Mouse (Mus musculus) sigmoid colon, adult 10 weeks (tissue): Measurements from ENCODE around the gene Il17re. TPM values are rescaled to one million over a fixed set of nuclear protein-coding genes. Genes with fewer than 3 reads are reported as not detected.

ENCODE experiments used
- polyA plus RNA-seq: library from polyadenylated mRNA; stranded (reverse); fragments of 350-450 nt; fragmentation: Illumina TruSeq; extraction: RNeasy Lipid Tissue Mini Kit (QIAGEN cat#74804); gene quantifications from one replicate; pipeline ENCODE4 v1.2.3, GENCODE M21; 2014; ENCODE audit warnings: low read depth, low replicate concordance

The Il17re gene
- 8.7 TPM for polyA plus RNA-seq

DNA sequence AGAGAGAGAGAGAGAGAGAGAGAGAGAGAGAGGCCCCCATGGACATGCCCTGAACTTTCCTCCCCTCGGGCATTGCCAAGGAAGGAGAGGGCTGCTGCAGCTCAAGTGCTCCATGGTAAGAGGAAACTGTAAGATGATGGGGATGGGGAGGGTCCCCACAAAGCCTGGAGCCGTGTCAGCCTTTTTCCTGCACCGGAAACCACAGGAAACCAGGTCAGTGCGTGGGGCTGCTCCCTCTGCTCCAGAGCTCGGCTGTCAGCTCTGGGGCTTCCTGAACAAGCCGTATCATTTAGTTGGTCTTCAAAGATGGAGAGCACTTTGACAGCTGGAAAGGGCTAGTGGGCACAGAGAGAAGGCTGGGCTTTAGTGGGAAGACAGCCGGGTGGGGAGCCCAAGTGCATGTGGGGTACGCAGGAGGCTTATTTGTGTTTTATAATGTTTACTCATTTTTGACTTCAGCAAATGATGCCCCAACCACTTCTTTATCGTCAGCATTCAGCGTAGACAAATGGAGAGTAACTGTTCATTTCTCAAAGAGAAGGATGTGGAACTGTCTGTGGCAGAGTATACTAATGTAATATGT lies at the start of gene Il17re:
Gene Il17re (plus strand): TSS at position 533 of the 583 bp plus-strand sequence.

DNA sequence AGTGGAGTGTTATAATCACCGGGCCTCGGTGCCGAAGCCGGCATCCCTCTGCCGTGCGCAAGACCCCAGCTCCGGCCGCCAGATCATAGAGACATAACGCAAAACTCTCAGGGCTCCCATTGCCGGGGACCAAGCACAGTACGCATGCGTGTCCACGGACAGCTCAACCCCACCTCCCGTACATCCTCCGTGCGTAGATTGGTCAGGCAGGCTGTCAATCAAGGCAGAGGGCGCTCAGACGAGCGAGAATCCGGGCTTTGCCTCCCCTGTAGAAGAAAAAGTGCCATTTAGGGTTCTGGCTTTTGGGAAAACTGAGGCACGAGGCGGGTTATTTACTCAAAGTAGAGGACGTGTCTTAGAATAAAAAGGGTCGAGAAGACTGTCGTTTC lies 39.1 kb upstream of the Il17re start, which contains the start of gene Rpusd3:
Gene Rpusd3 (minus strand): TSS at position 142 of the 389 bp plus-strand sequence.

DNA sequence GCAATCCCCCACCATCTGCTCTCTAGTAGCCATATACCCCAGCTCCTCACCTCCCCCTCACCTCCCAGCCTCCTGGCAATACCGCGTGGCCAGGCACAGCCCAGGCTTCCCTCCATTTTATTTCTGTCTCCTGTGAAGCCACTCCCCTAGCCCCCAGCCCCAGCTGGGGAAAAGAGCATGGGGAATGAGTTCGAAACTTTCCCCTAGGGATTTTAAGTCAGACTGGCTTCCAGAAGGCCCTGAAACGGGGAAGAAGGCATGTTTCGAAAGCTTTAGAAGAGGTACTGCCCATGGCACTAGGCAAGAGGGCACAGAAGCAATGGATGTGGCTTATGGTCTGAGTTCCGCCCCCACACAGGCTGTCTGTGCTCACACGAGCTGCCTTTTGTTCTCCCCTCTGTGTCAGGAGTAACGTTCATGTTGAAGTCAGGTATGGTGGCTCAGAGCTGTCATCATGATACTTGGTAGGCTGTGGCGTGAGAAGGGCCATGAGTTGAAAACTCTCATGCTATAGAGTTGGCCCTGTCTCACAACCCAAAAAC lies 22.5 kb upstream of the Il17re start, which contains the start of gene Cidec:
Gene Cidec (minus strand): TSS at position 97 of the 542 bp plus-strand sequence.

DNA sequence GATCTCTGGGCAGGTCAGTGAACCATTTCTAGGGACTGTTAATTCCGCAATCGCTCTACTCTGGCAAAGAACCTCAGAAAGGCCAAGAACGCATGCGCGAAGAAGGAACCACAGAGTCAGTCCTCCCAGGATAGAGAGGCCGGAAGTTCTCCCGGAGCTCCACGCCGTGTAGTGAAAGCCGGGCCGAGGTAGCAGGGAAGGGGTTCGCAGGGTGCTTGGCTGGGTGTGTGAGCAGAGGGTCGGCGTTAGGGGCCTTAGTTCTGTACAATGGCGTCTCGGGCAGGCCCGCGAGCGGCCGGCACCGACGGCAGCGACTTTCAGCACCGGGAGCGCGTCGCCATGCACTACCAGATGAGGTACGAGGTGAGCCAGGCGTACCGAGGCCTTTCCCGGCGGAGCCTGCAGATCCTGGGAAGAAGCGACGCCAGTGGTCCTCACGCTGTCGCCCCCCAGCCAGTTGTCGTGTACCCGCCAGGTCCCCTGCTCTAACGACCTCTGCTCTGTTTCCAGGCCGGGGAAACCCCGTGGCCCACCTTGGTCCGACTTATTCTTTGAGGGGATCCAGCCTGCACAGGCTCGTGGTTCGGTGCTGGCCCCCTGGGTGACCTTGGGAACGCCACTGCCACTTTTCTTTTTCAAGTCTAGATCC lies 15.7 kb upstream of the Il17re start, which contains the start of gene Jagn1:
Gene Jagn1 (plus strand): TSS at position 128 of the 649 bp plus-strand sequence.

DNA sequence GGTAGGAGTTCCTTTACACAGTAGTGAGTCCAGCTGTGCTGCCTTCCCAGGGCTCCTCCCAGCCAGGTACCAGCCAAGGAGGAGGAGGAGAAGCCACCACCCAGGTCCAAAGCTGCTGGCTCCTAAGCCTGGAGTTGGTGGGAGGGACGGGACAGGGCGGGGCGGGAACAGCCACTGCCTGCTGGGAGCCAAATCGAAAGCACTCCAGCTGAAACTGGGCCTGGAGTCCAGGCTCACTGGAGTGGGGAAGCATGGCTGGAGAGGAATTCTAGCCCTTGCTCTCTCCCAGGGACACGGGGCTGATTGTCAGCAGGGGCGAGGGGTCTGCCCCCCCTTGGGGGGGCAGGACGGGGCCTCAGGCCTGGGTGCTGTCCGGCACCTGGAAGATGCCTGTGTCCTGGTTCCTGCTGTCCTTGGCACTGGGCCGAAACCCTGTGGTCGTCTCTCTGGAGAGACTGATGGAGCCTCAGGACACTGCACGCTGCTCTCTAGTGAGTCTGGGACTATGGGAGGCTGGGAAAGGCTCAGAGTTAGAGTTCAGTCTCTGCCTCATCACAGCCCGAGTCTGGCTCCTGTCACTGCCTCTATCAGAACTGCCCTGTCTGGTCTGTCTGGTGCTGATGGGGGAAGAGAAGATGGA lies 13.1 kb downstream of the Il17re start, which contains the start of gene Il17rc:
Gene Il17rc (plus strand): TSS at position 131 of the 640 bp plus-strand sequence.

DNA sequence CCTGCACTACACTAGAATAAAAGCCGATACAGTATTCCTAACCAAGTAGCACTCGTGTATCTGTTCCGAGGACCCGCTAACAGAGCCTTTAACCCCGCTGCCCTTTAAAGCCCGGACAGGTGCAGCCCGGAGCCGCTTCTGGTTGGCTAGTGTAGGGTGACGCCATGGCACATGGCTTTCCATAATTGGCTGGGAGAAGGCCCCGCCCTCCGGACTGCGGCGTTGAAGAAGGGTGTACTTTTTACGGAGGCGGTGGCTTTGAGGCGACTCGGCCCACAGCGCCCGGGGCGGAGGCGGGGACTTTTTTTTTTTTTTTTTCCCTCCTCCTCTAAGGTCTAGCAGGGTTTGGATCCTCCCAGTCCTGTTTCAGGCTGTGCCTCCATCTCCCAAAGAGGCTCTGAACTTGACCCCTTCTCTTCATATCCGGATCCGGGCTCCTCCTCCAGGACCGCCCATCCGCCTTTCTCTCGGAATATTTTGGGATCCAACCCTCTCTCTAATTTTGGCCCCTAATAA lies 24.9 kb downstream of the Il17re start, which contains the start of gene Creld1:
Gene Creld1 (plus strand): TSS at position 198 of the 516 bp plus-strand sequence.

DNA sequence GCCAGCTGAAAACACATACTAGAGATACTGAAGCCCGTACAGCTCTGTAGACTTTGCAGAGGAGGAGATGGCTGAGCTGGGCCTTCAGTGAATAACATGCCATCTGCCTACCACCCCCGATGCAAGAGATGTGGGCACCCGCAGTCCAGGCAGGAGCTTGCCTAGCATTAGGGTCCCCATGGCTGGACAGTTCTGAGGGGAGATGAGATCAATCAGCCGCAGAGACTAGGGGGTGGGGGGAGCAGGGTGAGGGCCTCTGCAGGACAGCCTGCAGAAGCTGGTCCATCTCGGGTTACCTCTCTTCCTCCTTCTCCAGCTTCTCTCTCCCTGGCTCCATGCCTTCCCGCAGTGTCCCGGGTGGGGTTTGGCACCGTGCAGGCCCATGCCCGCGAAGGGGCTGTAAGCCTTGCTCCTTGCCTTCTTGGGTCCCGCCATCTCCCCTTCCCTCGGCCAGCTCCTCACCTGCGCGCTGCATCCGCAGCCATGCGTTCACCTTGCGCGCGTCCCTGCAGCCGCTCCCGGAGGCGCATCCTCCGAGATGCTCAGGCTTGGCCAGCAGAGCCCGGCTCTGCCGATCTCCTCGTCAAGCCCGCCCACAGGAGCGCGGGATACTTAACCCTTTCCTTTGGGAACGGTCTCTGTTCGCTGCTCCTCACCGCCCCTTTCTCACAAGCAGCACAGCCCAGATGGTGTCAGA lies 43.3 kb downstream of the Il17re start, which contains the start of gene Prrt3:
Gene Prrt3 (minus strand): TSS at position 544 of the 697 bp plus-strand sequence.

Other genes starting within 250 kb of the Il17re start
- gene Mtmr14, start 220.6 kb upstream of the Il17re start, polyA plus RNA-seq = 24.4 TPM
- gene Cpne9, start 176.2 kb upstream of the Il17re start, polyA plus RNA-seq = not detected
- gene Brpf1, start 151.3 kb upstream of the Il17re start, polyA plus RNA-seq = 5.7 TPM
- 3.8 TPM for gene Ogg1, start 131.5 kb upstream of the Il17re start, polyA plus RNA-seq
- gene Camk1, start 114.5 kb upstream of the Il17re start, polyA plus RNA-seq = 20.0 TPM
- gene Tada3, start 80.6 kb upstream of the Il17re start, polyA plus RNA-seq = 2.2 TPM
- 110 TPM for gene Arpc4, start 80.4 kb upstream of the Il17re start, polyA plus RNA-seq
- gene Ttll3, start 69.2 kb upstream of the Il17re start, polyA plus RNA-seq = 3.0 TPM
- not detected for gene Rpusd3, start 39.1 kb upstream of the Il17re start, polyA plus RNA-seq
- 0.69 TPM for gene Cidec, start 22.7 kb upstream of the Il17re start, polyA plus RNA-seq
- 17.2 TPM for gene Jagn1, start 15.9 kb upstream of the Il17re start, polyA plus RNA-seq
- gene Il17rc, start 12.9 kb downstream of the Il17re start, polyA plus RNA-seq = 3.8 TPM
- 1.8 TPM for gene Creld1, start 24.8 kb downstream of the Il17re start, polyA plus RNA-seq
- gene Prrt3, start 43.4 kb downstream of the Il17re start, polyA plus RNA-seq = not detected
- gene Emc3, start 73.2 kb downstream of the Il17re start, polyA plus RNA-seq = 76.8 TPM
- 2.5 TPM for gene Fancd2, start 73.2 kb downstream of the Il17re start, polyA plus RNA-seq
- not detected for gene Fancd2os, start 142.2 kb downstream of the Il17re start, polyA plus RNA-seq
- gene Brk1, start 146.3 kb downstream of the Il17re start, polyA plus RNA-seq = 49.6 TPM
- 24.3 TPM for gene Vhl, start 165.5 kb downstream of the Il17re start, polyA plus RNA-seq
- 13.8 TPM for gene Irak2, start 180.0 kb downstream of the Il17re start, polyA plus RNA-seq
- gene Tatdn2, start 238.6 kb downstream of the Il17re start, polyA plus RNA-seq = 19.6 TPM